In genomic region chr12:54665526-54665925, GRCm38 (mm10) we compare ENCODE assay signal across 28 mouse cellular contexts.
"Had no signal": no experiment of that assay in that cellular context is flagged by ENCODE, and none has a peak within 500 bp of the region (broad histone marks: within the 10 kb centered on the region; RNA-seq: fewer than 3 reads in every experiment).

No protein-coding gene starts in this region.

- H3K9me3 ChIP-seq: heart, embryonic 10.5 days; heart, embryonic 12.5 days; heart, embryonic 13.5 days; heart, embryonic 15.5 days; hindbrain, embryonic 10.5 days; hindbrain, embryonic 12.5 days; hindbrain, embryonic 13.5 days; hindbrain, embryonic 15.5 days; intestine, embryonic 15.5 days; kidney, embryonic 15.5 days had no signal

- H3K4me1 ChIP-seq: heart, embryonic 13.5 days; heart, embryonic 15.5 days; hindbrain, embryonic 10.5 days; hindbrain, embryonic 12.5 days; hindbrain, embryonic 13.5 days; hindbrain, embryonic 15.5 days; intestine, embryonic 15.5 days had no signal

- H3K4me2 ChIP-seq: heart, embryonic 11.5 days; heart, embryonic 12.5 days; heart, embryonic 13.5 days; heart, embryonic 15.5 days; hindbrain, embryonic 12.5 days; hindbrain, embryonic 13.5 days; hindbrain, embryonic 14.5 days; hindbrain, embryonic 15.5 days; intestine, embryonic 15.5 days; kidney, embryonic 15.5 days had no signal

- H3K27me3 ChIP-seq: heart, embryonic 12.5 days; heart, embryonic 13.5 days; heart, embryonic 15.5 days; hindbrain, embryonic 12.5 days; hindbrain, embryonic 13.5 days; hindbrain, embryonic 15.5 days; intestine, embryonic 15.5 days; kidney, embryonic 15.5 days had no signal

- H3K36me3 ChIP-seq: intestine, embryonic 15.5 days had no signal

- H3K27ac ChIP-seq: heart, adult 2 months; heart, embryonic 10.5 days; heart, embryonic 13.5 days; heart, embryonic 15.5 days; hindbrain, embryonic 10.5 days; hindbrain, embryonic 12.5 days; hindbrain, embryonic 13.5 days; hindbrain, embryonic 14.5 days; hindbrain, embryonic 15.5 days; hindbrain, postnatal 0 days; intestine, embryonic 15.5 days; kidney, embryonic 15.5 days; kidney, postnatal 0 days; layer of hippocampus, adult 2 months; left cerebral cortex, adult 2 months had no signal

- H3K9ac ChIP-seq: heart, embryonic 12.5 days; heart, embryonic 13.5 days; heart, embryonic 15.5 days; hindbrain, embryonic 12.5 days; hindbrain, embryonic 13.5 days; hindbrain, embryonic 14.5 days; hindbrain, embryonic 15.5 days; intestine, embryonic 15.5 days; kidney, embryonic 15.5 days had no signal

- ATAC-seq: hindbrain, embryonic 16.5 days; hindbrain, postnatal 0 days; inflammation-experienced regulatory T-cells, adult 6 months; intestine, embryonic 15.5 days; intestine, embryonic 16.5 days; intestine, postnatal 0 days had no signal

- H3K4me3 ChIP-seq: heart, adult 2 months; heart, embryonic 10.5 days; heart, embryonic 12.5 days; heart, embryonic 13.5 days; heart, embryonic 15.5 days; hindbrain, embryonic 10.5 days; hindbrain, embryonic 12.5 days; hindbrain, embryonic 13.5 days; hindbrain, embryonic 15.5 days; intestine, embryonic 15.5 days; kidney, embryonic 15.5 days; layer of hippocampus, adult 2 months; left cerebral cortex, adult 2 months had no signal

- DNase-seq: heart, adult 18-20 months; heart, adult 2 months; heart, postnatal 10 days; heart, postnatal 14 days; heart, postnatal 36 days; heart, postnatal 4 days; layer of hippocampus, adult 9-11 months; layer of hippocampus, postnatal 36 days had no signal
